Mouse (Mus musculus) adrenal gland (tissue): Measurements from ENCODE around the gene Tmcc2.

Experiments
- intact Hi-C: fragments of 180-260 bp; cut with DNase I; formaldehyde crosslinking; loops from one replicate; pipeline ENCODE4 v1.15.1; 2025

Tmcc2 gene

DNA sequence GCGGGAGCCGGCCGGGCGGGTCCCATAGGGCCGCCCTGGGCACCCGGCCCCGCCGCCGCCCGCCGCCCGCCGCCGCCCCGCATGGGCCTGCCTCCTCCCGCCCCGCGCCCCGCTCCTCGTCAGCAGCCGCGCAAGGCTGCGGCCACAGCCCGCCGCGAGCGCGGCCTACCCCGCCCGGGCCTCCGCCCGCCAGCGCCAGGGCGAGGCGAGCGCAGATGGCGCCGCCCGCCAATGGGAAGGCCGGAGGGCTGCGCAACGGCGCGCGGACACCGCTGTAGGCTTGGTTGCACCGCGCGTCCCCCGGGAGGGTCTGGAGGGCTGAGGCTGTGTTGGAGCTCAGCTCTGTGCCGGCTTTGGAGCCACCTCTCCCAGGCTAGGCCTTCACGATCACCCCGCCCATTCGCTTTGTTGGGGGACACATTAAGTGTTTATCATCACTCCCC, 520 bp upstream of the Tmcc2 start:
- intact Hi-C loops: loop anchor here (2.0 kb wide), 1 partner anchor 21 kb away; no protein-coding TSS in a partner anchor

DNA sequence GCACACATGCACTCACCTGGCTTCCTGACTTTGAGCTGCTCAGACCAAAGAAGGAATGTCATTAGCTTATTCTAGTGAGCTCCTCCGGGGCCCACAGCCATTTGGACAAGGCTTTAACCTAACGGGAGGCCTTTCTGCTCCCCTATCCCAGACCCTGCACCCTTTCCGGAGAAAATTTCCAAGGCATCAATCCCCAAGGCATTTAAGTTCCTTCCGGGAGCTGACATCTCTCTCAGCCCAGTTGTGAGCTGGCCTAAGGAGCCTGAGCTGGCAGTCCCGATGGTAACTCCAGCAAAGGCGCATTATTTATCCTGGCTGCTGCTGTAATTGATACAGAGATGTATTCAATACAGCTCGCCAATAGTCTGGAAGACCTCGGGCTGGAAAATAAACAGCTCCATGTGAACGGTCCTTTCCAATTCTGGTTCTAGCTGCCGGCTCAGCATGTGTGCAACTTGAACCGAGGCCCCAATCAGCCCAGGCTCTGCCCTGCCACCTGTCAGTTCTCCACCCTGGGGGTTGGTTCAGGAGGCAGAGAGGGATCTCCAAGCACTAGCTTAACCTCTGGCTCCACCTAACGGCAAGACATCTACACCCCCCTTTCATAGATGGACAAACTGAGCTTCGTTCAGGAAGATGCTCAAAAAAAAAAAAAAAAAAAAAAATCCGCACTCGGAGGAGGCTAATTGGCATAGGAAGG, 1.0 kb downstream of the Tmcc2 start:
- intact Hi-C loops: loop anchor here (2.0 kb wide), 1 partner anchor 19 kb away; no protein-coding TSS in a partner anchor

GRCm38 (mm10) chr1:132388813-132389803, 2.0 kb downstream of the Tmcc2 start:
- intact Hi-C loops: no loop called here

- intact Hi-C loops: no loop called here
Measured at GRCm38 (mm10) chr1:132387943-132388342, 3.1 kb downstream of the Tmcc2 start.

DNA sequence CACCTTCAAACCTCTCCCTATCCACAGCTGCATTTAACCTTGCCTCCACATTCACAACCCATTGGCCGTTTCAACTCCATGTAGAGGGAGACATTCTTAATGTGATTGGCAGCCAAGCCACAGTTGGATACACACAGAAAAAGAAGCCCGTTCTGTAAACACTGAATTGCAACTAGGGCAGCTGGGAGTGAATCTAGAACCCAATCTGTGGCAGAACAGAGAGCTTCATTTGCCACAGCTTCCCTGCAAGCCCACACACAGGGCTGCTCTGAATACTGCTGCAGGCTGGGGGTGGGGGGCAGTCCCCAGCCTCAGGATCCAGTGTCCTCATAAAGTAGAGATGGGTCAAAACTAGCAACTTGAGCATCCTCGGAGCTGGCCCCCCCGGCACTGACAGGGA, 4.8 kb downstream of the Tmcc2 start:
- intact Hi-C loops: no loop called here

DNA sequence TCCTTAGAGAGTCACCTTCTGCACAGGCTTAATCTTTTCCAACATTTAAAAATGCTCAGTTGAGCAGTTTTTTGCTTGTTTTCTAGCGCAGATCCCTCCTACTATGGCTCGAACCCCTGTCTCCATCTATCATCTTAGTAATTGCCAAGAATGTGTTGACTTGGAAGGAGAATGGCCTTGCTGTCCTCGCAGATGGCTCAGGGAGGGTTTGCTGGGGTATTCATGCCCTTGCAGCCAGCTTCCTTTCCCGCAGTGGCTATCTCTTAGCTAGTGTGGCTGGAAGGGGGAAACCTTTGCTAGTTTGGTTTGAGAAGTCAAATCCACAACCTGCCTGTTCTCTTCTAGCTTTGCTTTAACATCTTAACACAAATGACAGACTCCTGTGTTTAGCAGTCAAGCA, 5.4 kb downstream of the Tmcc2 start:
- intact Hi-C loops: no loop called here

DNA sequence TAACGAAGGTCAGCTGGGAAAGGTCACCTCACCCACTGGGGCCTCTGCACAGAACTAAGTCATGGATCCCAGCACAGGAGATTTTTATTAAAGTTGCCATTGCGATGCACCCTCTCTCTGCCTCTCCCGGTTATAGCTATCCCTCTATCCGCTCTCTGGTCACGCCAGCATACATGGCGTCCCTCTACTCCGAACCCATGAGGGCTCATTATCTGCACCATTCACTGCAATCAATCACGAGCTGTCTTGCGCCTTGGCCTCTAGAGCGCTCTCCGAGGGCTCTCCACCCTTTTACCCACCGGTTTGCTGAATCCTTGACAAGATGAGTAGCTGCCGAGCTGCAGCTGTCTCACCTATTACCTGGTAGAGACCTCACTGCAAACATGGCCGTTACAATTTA, 5.8 kb downstream of the Tmcc2 start:
- intact Hi-C loops: no loop called here

DNA sequence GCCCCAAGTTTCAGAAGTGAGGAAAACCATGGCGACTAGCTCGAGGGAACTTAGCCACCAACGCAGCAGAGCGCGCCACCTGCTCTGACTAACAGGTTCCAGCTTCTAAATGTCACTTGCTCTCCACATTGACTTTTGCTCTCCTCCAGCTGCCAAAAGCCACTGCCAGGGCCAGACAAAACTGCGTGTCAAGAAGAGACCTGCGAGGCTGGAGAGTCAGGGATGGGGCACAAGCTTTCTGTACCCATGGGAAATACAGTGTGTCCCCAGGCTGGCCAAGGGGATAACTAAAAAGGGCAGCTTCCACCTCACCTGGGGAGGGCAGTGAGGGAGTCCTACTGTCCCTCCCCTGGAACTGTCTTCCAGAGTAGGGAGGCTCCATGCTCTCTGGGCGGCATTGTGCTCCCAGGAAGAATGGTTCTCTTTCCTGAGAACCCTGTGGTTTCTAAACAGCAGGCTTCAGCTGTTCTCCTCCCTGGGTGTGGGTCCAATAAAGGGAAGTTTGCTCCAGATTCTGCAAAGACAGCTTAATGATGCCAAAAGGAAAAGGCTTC, 7.0 kb downstream of the Tmcc2 start:
- intact Hi-C loops: no loop called here

DNA sequence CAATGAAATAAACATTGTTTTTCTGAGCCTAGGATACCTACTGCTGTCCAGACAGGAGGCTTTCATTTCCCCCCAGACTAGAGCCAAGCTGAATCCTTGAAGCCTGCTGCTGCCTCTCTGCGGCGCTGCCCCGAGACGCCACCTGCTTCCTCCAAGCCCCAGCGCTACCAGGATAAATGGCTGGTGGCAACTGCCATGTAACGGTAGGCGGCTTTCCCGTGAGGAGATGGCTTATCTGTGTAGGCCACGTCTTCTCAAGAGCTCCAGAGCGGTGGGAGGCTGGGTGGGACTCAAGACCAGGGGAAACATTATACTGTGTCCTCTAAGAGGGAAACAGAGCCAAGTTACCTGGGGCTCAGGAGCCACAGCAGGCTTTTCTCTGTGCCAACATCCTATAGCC, 9.2 kb downstream of the Tmcc2 start:
- intact Hi-C loops: no loop called here

DNA sequence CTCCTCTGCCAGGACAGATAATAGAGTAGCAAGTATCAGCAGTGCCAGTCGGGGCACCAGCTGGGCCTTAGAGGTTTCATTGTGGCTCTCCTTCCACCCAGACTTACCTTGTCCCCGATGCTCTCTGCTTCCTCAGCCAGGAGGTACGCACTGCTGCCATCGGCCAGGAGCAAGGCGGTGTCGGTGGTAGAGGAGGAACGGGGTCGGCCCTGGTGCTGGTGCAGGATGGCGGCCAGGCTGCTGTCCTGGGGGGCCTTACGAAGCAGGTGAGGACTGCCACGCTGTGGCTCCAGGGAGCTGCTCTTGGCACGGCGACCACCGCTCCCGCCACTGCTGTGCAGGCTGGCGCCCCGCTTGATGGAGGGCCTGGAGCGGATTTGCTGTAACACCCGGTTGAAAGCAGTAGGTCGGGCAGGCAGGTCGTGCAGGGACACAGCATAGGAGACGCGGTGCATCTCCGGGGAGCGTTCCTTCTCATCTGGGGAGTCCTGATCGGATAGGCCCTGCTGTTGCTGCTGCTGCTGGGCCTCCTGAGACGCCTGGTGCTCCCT, 10.5 kb downstream of the Tmcc2 start:
- intact Hi-C loops: no loop called here

DNA sequence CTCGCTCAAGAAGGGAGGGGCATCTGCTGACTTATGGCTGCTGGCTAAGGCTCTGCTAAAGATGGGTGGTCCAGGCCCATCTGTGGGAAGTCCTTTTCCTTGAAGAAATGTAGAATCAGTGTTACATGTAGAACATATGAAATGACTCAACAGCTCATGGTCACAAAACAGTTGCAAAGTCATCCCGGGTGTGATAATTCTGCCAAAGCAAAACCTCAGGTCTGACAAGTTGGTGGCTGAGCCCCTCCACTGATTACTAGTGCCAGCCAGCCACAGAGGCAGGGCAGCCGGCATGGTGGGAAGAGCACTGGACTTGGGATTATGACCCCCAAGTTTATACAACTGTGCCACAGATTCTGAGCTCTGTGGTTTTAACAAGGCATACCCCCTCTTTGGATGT, 13.3 kb downstream of the Tmcc2 start:
- intact Hi-C loops: no loop called here

- intact Hi-C loops: no loop called here
Measured at GRCm38 (mm10) chr1:132377055-132377365, 14.1 kb downstream of the Tmcc2 start.

DNA sequence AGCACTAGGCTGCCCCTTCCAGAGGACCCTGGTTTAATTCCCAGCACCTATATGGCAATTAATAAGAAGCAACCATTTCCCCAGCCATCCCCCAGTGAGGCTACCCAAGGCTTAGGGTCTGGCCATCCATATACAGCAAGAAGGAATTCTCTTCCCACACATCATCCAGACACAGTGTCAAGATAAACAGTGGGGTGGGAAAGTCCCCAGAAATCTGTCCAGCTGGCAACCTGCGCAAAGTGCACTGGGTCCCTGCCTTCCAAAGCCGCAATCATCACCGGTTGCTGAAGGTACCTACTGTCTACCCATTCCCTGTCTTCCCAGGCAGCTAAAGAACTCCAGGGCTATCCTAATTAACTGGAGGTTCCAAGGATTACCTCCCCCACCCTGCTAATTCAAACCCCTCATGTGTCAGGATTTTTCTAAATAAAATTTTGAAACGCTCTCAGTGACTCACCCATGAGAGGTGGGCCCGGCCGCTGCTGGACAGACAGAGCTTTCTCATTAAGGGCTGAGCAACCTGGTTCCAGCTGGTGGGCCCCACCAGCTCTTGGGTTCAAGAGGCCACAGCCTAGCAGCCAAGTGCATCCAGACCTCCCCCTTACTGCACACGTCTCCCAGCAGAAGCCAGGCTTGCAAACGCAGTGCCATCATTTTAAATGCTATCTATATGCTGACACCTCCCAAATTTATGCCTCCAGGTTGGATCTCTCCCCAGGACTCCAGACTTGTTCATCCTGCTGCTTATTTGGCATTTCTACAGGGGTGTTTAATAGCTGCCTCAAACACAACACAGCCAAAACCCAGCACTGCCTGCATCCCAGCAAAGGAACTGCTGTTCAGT, 14.6 kb downstream of the Tmcc2 start:
- intact Hi-C loops: no loop called here

- intact Hi-C loops: no loop called here
Measured at GRCm38 (mm10) chr1:132375256-132375655, 15.8 kb downstream of the Tmcc2 start.

- intact Hi-C loops: no loop called here
Measured at GRCm38 (mm10) chr1:132374873-132375244, 16.2 kb downstream of the Tmcc2 start.

DNA sequence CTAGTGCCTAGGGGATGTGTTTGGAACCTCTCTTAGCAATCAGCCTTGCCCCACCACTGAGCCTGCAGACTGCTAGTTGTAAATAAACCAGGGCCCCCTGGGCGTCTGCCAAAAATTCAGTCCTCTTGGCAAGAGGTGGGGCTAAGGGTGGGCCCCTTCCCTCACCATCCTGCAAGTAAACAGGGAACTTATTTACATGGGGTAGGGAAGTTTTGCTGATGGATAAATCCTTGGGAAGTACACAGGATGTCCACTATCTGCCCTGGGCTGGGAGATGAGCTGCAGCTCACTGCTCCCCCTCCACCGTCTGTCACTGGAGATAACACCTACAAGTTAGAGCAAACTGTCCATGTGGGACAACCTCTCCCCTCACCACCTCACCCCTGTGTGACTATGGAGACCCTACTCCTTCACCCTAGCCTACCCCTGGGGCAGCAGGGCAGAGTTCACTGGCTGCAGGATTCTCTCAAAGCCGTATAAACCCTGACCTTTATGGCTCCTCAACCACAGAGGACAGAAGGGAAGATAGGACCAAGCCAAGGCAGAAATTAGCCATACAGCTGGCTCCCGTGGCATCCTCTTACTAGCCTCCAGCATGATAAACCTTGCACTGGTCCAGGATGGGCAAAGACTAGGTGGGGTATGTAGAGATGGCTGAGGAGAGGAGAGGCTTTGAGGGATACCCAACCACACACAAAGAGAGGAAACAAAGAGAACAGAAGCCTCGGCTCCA, 16.8 kb downstream of the Tmcc2 start:
- intact Hi-C loops: no loop called here

- intact Hi-C loops: no loop called here
Measured at GRCm38 (mm10) chr1:132372896-132373534, 18.1 kb downstream of the Tmcc2 start.

GRCm38 (mm10) chr1:132372354-132372753, 18.7 kb downstream of the Tmcc2 start:
- intact Hi-C loops: no loop called here

DNA sequence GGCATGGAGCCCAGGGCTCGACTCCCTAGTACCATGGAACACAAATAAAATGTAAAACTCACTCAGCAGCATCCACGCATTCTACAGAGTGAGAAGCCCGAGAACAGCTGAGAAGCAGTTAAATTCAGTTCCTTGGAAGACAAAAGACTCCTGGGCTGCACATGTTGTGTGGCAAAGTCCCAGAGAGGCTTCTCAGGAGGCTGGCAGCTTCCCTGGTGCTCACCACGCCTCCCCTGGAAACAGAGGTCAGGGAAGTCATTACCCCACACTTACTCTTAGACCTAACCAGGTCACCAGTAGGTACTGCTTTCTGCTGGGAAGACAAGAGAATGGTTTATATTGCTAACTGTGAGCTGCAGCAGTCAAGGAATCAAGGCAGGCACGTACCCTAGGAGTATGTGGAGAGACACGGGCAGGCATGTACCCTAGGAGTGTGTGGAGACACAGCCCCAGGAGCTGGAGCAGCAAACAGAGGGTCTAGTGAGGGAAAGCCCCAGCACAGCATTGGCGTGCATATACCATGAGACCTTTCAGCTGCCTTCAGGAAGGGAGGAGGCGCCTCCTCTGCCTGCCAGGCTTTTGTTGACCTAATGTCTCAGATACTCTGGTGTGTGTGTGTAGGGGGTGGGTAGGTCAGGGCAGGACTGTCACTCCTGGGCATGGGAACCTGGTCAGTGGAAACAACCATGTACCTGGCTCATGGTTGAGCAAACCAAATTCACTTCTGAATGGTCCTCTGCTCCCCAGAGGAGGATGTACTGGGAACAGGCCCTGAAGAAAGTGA, 19.6 kb downstream of the Tmcc2 start:
- intact Hi-C loops: loop anchor here (2.0 kb wide), 1 partner anchor 19 kb away; the partner anchor contains the start of gene Tmcc2
